Mouse (Mus musculus) urinary bladder, adult 2 months (tissue): ENCODE data around the gene Gcnt4. TPM values are rescaled to one million over a fixed set of nuclear protein-coding genes. Genes with fewer than 3 reads are reported as not detected.

Experiments used
- DNase-seq: peaks from one replicate; pipeline ENCODE4 v3.0.0; 2022; ENCODE audit warnings: low spot score
- polyA plus RNA-seq: library from polyadenylated mRNA; depleted of rRNA; stranded (reverse); fragments of >200 nt; gene quantifications from 2 replicates; pipeline ENCODE4 v1.2.3, GENCODE M21; 2012; rRNA removed

Gene Gcnt4
- polyA plus RNA-seq, 1 experiment: 0.39 TPM

DNA sequence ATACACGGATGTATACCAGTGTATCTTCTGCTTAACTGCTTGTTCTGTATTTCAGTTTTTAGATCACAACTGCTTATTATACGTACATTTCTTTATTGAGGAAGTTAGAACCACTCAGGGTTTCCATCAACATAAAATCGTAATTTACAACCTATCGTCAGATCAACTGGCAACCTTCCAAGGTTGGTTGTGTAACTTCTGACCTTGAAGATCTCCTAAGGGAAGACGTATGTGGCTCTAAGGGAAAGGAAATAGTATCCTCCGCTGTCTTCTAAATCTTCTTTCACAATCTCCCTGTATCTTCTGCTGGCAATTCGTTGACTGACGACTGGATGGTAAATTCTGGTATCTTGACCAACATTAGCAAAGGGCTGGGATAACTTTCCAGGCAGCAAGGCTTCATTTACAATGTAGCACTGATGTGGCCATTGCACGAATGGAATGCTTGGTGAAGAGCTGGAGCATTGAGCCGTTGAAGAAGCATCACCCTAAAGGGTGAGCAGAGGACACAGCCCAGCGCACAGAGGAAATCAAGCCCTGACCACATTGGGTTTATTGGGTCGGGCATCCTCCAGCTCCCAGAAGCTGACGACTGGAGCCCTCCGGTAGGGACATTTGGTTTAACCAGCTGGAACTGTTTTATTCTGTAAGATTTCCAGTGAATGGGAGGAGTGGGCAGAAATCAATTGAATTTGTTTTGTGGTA lies 66.2 kb downstream of the Gcnt4 start:
- DNase-seq: no peak

DNA sequence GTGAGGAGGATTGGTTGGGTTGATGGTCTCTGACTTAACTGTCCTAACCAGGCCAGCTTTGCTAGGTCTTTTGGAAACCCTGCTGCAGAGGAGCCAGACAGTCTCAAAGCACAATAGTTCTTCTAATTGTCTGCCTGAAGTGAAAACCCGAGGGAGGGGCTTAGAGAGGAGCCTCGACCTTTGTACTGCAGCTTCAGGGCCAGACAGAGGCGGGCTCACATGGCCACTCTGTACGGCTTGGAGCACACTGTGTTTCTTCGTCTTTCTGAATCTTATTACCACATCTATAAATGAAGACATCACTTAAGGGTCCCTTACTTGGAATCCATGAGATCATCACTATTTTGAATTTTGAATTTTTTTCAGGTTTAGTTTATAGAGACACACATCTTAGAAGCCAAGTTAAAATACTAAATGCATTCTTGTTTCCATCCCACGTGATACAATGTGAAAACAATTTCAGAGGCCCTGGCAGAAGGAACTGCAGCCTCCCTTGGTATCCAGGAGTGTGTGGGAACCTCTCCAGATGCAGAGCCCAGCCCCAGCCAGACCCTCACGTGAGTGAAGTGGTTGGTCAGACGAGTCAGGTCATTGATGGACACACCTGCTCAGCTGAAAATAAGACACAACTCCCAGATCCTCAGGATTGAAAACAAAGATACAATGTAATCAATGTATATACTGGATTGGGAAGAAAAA lies 69.0 kb downstream of the Gcnt4 start:
- no peak for DNase-seq

DNA sequence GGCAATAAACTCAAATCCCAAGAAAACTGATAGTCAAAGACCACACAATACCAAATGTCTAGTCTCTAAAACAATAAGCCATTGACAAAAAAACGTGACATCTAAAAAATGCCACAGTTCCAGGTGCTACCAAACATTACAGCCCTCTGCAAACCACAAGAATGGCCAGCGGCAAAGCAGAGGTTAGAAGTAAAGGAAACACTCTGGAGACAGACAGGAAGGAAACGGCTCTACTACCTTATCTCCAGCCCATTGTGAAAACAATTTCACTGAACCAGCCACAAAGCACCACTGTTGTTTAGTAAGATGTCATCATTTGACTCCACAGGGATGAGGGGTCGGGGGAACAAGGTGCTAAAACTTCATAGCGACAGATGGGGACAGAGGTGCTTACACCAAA lies 70.8 kb downstream of the Gcnt4 start:
- DNase-seq: no peak

DNA sequence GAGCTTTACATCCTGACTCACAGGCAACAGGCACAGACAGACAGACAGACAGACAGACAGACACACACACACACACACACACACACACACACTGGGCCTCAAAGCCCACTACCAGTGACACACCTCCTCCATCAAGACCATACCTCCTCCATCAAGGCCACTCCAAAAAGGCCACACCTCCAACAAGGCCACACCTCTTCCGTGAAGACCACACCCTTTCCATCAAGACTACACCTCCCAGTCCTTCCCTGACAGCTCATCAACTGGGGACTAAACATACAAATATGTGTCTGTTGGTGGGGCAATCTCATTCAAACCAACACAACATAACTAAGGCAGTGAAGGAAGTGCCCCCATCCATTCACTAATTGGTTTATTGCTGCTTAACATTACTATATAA lies 72.6 kb downstream of the Gcnt4 start:
- DNase-seq: no peak

Other genes starting within 250 kb of the Gcnt4 start
- gene Ankrd31, start 176.4 kb upstream of the Gcnt4 start, polyA plus RNA-seq: not detected in 2 replicates
- 0.06 and 0.13 TPM in 2 replicates for gene 1700029F12Rik, start 109.7 kb downstream of the Gcnt4 start, polyA plus RNA-seq
- gene Fam169a, start 142.6 kb downstream of the Gcnt4 start, polyA plus RNA-seq: 0.18 and 0.21 TPM in 2 replicates
- 8.9 and 12.4 TPM in 2 replicates for gene Gm6169, start 174.5 kb downstream of the Gcnt4 start, polyA plus RNA-seq
- gene Gfm2, start 213.2 kb downstream of the Gcnt4 start, polyA plus RNA-seq: 23.5 and 24.4 TPM in 2 replicates
- gene Nsa2, start 213.2 kb downstream of the Gcnt4 start, polyA plus RNA-seq: 105 and 145 TPM in 2 replicates